Mouse (Mus musculus): ENCODE data around the gene Cdc42. TPM values are rescaled to one million over a fixed set of nuclear protein-coding genes. Genes with fewer than 3 reads are reported as not detected.

Cdc42 gene
- polyA plus RNA-seq, 1 experiment from 2014 or later, result 592 TPM

DNA sequence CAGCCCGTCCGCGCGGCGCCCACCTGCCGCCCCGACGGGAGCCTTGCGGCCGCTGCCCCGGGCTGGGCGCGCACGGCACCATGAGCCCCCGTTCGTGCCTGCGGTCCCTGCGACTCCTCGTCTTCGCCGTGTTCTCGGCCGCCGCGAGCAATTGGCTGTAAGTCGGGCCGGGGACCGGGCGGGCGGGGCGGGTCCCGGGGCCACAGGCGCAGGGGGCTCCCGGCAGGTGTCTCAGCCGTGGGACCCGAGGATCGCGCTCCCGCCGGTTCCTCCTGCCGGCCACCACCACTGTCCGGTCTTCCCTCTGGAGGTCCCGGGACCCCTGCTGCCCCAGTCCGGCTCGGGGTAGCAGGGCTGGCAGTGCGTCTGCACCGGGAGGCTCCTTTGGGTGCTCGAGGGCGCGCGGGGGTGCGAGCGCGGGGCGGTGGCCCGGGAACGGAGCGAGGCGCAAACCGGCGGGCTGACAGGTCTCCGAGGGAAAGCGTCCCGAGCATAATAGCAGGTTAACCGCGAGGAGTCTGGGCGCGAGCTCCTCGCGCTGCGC, 79.8 kb downstream of the Cdc42 start:
- H3K9me3 ChIP-seq (replicated peaks; ENCODE audit: low read length), result no peaks in the 10 kb centered on the region
- H3K9ac ChIP-seq (ENCODE audit: low read depth, low read length), result peak overlapping the region; percentile 62
- peak overlapping the region; percentile 56 for H3K4me3 ChIP-seq (replicated peaks; ENCODE audit: low read depth, low read length)
- ATAC-seq (replicated peaks; ENCODE audit: low FRiP score, low read depth), result no peak
- H3K27me3 ChIP-seq (ENCODE audit: insufficient read depth, low read length), result peaks cover 17% of the 10 kb centered on the region; the same call in 1 of the 2 replicates
- DNase-seq (ENCODE audit: low spot score), result peak; percentile 17
- TF ChIP-seq CTCF (IDR thresholded peaks at IDR 0.05; ENCODE audit: low read depth), result no peak
- no peaks in the 10 kb centered on the region for H3K36me3 ChIP-seq (ENCODE audit: insufficient read depth, low read length)
- peaks cover 12% of the 10 kb centered on the region for H3K4me1 ChIP-seq (replicated peaks; ENCODE audit: insufficient read depth, low read length)
- under 1% methylated on average over 44 of the region's 71 CpGs for WGBS
- peak overlapping the region; percentile 84 for H3K4me2 ChIP-seq (ENCODE audit: low read length)
- peak overlapping the region; percentile 73; the same call in 1 of the 2 replicates for H3K27ac ChIP-seq

DNA sequence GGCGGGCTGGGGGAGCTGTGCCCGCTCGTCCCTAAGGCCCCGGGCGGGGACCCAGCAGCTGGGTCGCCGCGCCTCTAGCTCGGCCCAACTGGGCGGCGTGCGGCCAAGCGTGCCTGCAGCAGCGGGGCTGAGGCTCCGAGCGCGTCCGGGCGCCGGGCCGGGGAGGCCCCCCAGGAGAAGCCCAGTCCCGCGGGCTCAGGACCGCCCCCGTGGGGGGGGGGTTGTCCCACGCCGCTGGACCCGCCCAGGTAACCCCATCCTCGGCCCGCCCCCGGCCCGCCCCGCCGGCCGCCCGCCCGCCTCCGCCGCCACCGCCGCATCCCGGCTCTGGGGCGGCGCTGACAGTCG, 80.4 kb downstream of the Cdc42 start, which contains the start of gene Wnt4:
Wnt4 (plus strand) TSS at position 324 of the 348 bp plus-strand sequence.
- H3K27me3 ChIP-seq (ENCODE audit: insufficient read depth, low read length), result peaks cover 17% of the 10 kb centered on the region; the same call in 1 of the 2 replicates
- H3K4me3 ChIP-seq (replicated peaks; ENCODE audit: low read depth, low read length), result peak within 1 kb of the TSS; percentile 56
- peak within 1 kb of the TSS; percentile 62 for H3K9ac ChIP-seq (ENCODE audit: low read depth, low read length)
- 0% methylated on average over 13 of the region's 45 CpGs for WGBS
- TF ChIP-seq CTCF (IDR thresholded peaks at IDR 0.05; ENCODE audit: low read depth), result no peak
- DNase-seq (ENCODE audit: low spot score), result peak; percentile 62
- peak within 1 kb of the TSS; percentile 84 for H3K4me2 ChIP-seq (ENCODE audit: low read length)
- peak within 1 kb of the TSS; percentile 73 for H3K27ac ChIP-seq
- ATAC-seq (replicated peaks; ENCODE audit: low FRiP score, low read depth), result peak; percentile 83
- no peaks in the 10 kb centered on the region for H3K9me3 ChIP-seq (replicated peaks; ENCODE audit: low read length)
- no peaks in the 10 kb centered on the region for H3K36me3 ChIP-seq (ENCODE audit: insufficient read depth, low read length)
- peaks cover 7% of the 10 kb centered on the region for H3K4me1 ChIP-seq (replicated peaks; ENCODE audit: insufficient read depth, low read length)

GRCm38 (mm10) chr4:137276443-137277165, 80.9 kb downstream of the Cdc42 start:
- H3K4me3 ChIP-seq (replicated peaks; ENCODE audit: low read depth, low read length), result peak overlapping the region; percentile 56
- H3K4me1 ChIP-seq (replicated peaks; ENCODE audit: insufficient read depth, low read length), result peaks cover 7% of the 10 kb centered on the region
- no peaks in the 10 kb centered on the region for H3K9me3 ChIP-seq (replicated peaks; ENCODE audit: low read length)
- 2% methylated on average over 44 of the region's 46 CpGs for WGBS
- H3K9ac ChIP-seq (ENCODE audit: low read depth, low read length), result peak overlapping the region; percentile 62
- TF ChIP-seq CTCF (IDR thresholded peaks at IDR 0.05; ENCODE audit: low read depth), result no peak
- peak overlapping the region; percentile 84 for H3K4me2 ChIP-seq (ENCODE audit: low read length)
- H3K27me3 ChIP-seq (ENCODE audit: insufficient read depth, low read length), result peaks cover 17% of the 10 kb centered on the region; the same call in 1 of the 2 replicates
- peak; percentile 48 for DNase-seq (ENCODE audit: low spot score)
- ATAC-seq (replicated peaks; ENCODE audit: low FRiP score, low read depth), result peak; percentile 60
- no peaks in the 10 kb centered on the region for H3K36me3 ChIP-seq (ENCODE audit: insufficient read depth, low read length)
- peak overlapping the region; percentile 65 for H3K27ac ChIP-seq

DNA sequence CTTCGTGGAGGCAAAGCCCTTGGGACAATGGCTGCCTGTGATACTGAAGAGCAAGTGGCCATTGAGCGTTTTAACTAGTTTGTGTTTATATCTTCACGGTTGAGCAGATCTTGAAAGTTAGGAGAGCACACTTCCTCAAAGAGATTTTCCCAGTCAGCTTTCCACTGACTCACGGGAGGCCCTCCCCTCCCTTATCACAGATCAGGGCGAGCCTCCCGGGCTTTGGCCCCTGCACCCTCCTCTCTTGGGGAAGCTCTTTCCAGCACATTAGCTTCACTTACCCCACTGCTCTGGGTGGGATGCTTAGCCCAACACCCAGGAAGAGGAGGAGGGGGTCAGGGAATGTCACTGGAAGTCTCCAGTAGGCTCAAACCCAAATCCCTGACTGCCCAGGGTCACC, 83.2 kb downstream of the Cdc42 start:
- no peak for ATAC-seq (replicated peaks; ENCODE audit: low FRiP score, low read depth)
- H3K9me3 ChIP-seq (replicated peaks; ENCODE audit: low read length), result no peaks in the 10 kb centered on the region
- H3K4me2 ChIP-seq (ENCODE audit: low read length), result no peak overlapping the region
- peaks cover 17% of the 10 kb centered on the region; the same call in 1 of the 2 replicates for H3K27me3 ChIP-seq (ENCODE audit: insufficient read depth, low read length)
- DNase-seq (ENCODE audit: low spot score), result peak; percentile 48
- H3K27ac ChIP-seq, result peak overlapping the region; percentile 32; the same call in 1 of the 2 replicates
- WGBS, result 9% methylated on average over 6 of the region's 6 CpGs
- no peak overlapping the region for H3K4me3 ChIP-seq (replicated peaks; ENCODE audit: low read depth, low read length)
- no peaks in the 10 kb centered on the region for H3K36me3 ChIP-seq (ENCODE audit: insufficient read depth, low read length)
- no peak for TF ChIP-seq CTCF (IDR thresholded peaks at IDR 0.05; ENCODE audit: low read depth)
- no peak overlapping the region for H3K9ac ChIP-seq (ENCODE audit: low read depth, low read length)
- peaks cover 7% of the 10 kb centered on the region for H3K4me1 ChIP-seq (replicated peaks; ENCODE audit: insufficient read depth, low read length)

- Histone ChIP-seq H3K9me3 (replicated peaks; ENCODE audit: low read length) (no peaks in the 10 kb centered on the region), H3K4me3 (replicated peaks; ENCODE audit: low read depth, low read length) (no peak overlapping the region), H3K36me3 (ENCODE audit: insufficient read depth, low read length) (no peaks in the 10 kb centered on the region), H3K4me2 (ENCODE audit: low read length) (no peak overlapping the region), H3K9ac (ENCODE audit: low read depth, low read length) (no peak overlapping the region), H3K4me1 (replicated peaks; ENCODE audit: insufficient read depth, low read length) (peaks cover 7% of the 10 kb centered on the region), H3K27me3 (ENCODE audit: insufficient read depth, low read length) (0 out of 2 replicates have a peak, but pooled peaks cover 5% of the 10 kb centered on the region), H3K27ac (no peak overlapping the region)
- TF ChIP-seq CTCF (IDR thresholded peaks at IDR 0.05; ENCODE audit: low read depth), result no peak
- DNase-seq (ENCODE audit: low spot score) (no peak), ATAC-seq (replicated peaks; ENCODE audit: low FRiP score, low read depth) (no peak)
- 80% methylated on average over 8 of the region's 8 CpGs for WGBS
These were observed 85.7 kb downstream of the Cdc42 start for GRCm38 (mm10) chr4:137271856-137272255.

Other genes starting within 250 kb of the Cdc42 start
- gene Wnt4, start 80.2 kb downstream of the Cdc42 start, polyA plus RNA-seq (2015; fragmentation: Nextera tagmentation; extraction: Ambion mirVana), result 17.5 and 26.5 TPM in 2 replicates
- gene Cela3a, start 52.1 kb upstream of the Cdc42 start, polyA plus RNA-seq (2015; fragmentation: Nextera tagmentation; extraction: Ambion mirVana), result not detected in 2 replicates
- gene Cela3b, start 72.8 kb upstream of the Cdc42 start, polyA plus RNA-seq (2015; fragmentation: Nextera tagmentation; extraction: Ambion mirVana), result not detected in 2 replicates
- gene 1700013G24Rik, start 95.6 kb upstream of the Cdc42 start, polyA plus RNA-seq (2015; fragmentation: Nextera tagmentation; extraction: Ambion mirVana), result not detected in 2 replicates
- 31.3 and 34.0 TPM in 2 replicates for gene Hspg2, start 111.0 kb upstream of the Cdc42 start, polyA plus RNA-seq (2015; fragmentation: Nextera tagmentation; extraction: Ambion mirVana)
- gene Ldlrad2, start 216.8 kb upstream of the Cdc42 start, polyA plus RNA-seq (2015; fragmentation: Nextera tagmentation; extraction: Ambion mirVana), result not detected in 2 replicates
- gene Usp48, start 236.0 kb upstream of the Cdc42 start, polyA plus RNA-seq (2015; fragmentation: Nextera tagmentation; extraction: Ambion mirVana), result 40.4 and 49.2 TPM in 2 replicates